Comparison of ENCODE assay signal across 19 mouse cellular contexts in genomic region chr6:48464966-48465679, GRCm38 (mm10). TPM values are rescaled to one million over a fixed set of nuclear protein-coding genes. Genes with fewer than 3 reads are reported as not detected.
DNase-seq lines count a peak whose midpoint lies in the region; ATAC-seq and TF ChIP-seq lines count a peak whose summit lies in the region.
"Had no signal": no experiment of that assay in that cellular context is flagged by ENCODE, and none has a peak within 500 bp of the region (broad histone marks: within the 10 kb centered on the region; RNA-seq: fewer than 3 reads in every experiment).

No protein-coding gene starts in this region.

- TF ChIP-seq CTCF in kidney, adult 2 months (conservative IDR thresholded peaks at IDR 0.05; ENCODE audit: insufficient read depth, insufficient read length, low read depth, low read length): no peak

- peak; percentile 94 for ATAC-seq in intestine, embryonic 15.5 days
- ATAC-seq: forebrain, embryonic 16.5 days; hindbrain, embryonic 16.5 days; Patski had no signal

- H3K27ac ChIP-seq in kidney, adult 2 months (ENCODE audit: insufficient read depth, low read depth, low read length): no peak overlapping the region
- peak overlapping the region; percentile 70 for H3K27ac ChIP-seq in intestine, embryonic 15.5 days
- H3K27ac ChIP-seq: neural tube, embryonic 15.5 days had no signal

- H3K4me3 ChIP-seq in kidney, adult 2 months (ENCODE audit: insufficient read depth, low read depth, low read length): no peak overlapping the region
- no peak overlapping the region for H3K4me3 ChIP-seq in intestine, embryonic 15.5 days (replicated peaks)
- H3K4me3 ChIP-seq: embryonic facial prominence, embryonic 10.5 days; erythroblast, embryonic 14.5 days; neural tube, embryonic 15.5 days had no signal

- WGBS in kidney, adult 2 months: 79% methylated on average over 13 of the region's 13 CpGs
- 66% methylated on average over 13 of the region's 13 CpGs for WGBS in intestine, embryonic 15.5 days

- no peaks in the 10 kb centered on the region for H3K9me3 ChIP-seq in intestine, embryonic 15.5 days
- H3K9me3 ChIP-seq: embryonic facial prominence, embryonic 10.5 days; neural tube, embryonic 15.5 days had no signal

- H3K36me3 ChIP-seq in kidney, adult 2 months (ENCODE audit: control insufficient read depth, insufficient read depth, low read length): no peaks in the 10 kb centered on the region
- no peaks in the 10 kb centered on the region for H3K36me3 ChIP-seq in intestine, embryonic 15.5 days
- H3K36me3 ChIP-seq: embryonic facial prominence, embryonic 10.5 days; neural tube, embryonic 15.5 days had no signal

- intact Hi-C loops in left cerebral cortex, postnatal 36 days (cut with DNase I): no loop called here

- TF ChIP-seq POLR2A in kidney, adult 2 months (IDR thresholded peaks at IDR 0.05; ENCODE audit: low read depth, low read length): no peak

- H3K9ac ChIP-seq in intestine, embryonic 15.5 days: no peak overlapping the region
- H3K9ac ChIP-seq: neural tube, embryonic 15.5 days had no signal

- DNase-seq in kidney, adult 2 months: peak; percentile 54
- no peak for DNase-seq in kidney, postnatal 4 days
- peak; percentile 25 to 60 for DNase-seq in left cerebral cortex, adult 9 months (ENCODE audit: low spot score in 2 of 2)
- DNase-seq in left cerebral cortex, adult 11 months (ENCODE audit: low spot score): no peak
- peak; percentile 37 to 54 for DNase-seq in left cerebral cortex, postnatal 36 days (ENCODE audit: low spot score in 2 of 2)
- DNase-seq in retina, embryonic 14.5 days (ENCODE audit: low spot score): no peak
- DNase-seq in urinary bladder, adult 18-20 months (ENCODE audit: low spot score in 2 of 2): no peak
- DNase-seq: cerebellum, postnatal 36 days; gastrocnemius, postnatal 36 days; lung, postnatal 14 days; thymus, adult 2 months had no signal

- H3K27me3 ChIP-seq in kidney, adult 2 months (replicated peaks; ENCODE audit: control insufficient read depth, insufficient read depth, low read length): no peaks in the 10 kb centered on the region
- H3K27me3 ChIP-seq in intestine, embryonic 15.5 days (replicated peaks): no peaks in the 10 kb centered on the region
- H3K27me3 ChIP-seq: neural tube, embryonic 15.5 days had no signal

- H3K4me2 ChIP-seq in intestine, embryonic 15.5 days (replicated peaks): peak overlapping the region; percentile 7
- H3K4me2 ChIP-seq: heart, embryonic 11.5 days; neural tube, embryonic 15.5 days had no signal

- no peaks in the 10 kb centered on the region for H3K4me1 ChIP-seq in kidney, adult 2 months (ENCODE audit: control insufficient read depth, insufficient read depth, low read length)
- peaks cover 2% of the 10 kb centered on the region; the same call in 1 of the 2 replicates for H3K4me1 ChIP-seq in intestine, embryonic 15.5 days (replicated peaks)
- H3K4me1 ChIP-seq: neural tube, embryonic 15.5 days had no signal

RNA-seq across cellular contexts. Expression of gene Sspo, which starts 17.1 kb away (rescaled TPM):
- 1.5 and 1.9 TPM in 2 replicates for polyA plus RNA-seq in kidney, adult 2 months (2012; rRNA removed)
- polyA plus RNA-seq in intestine, embryonic 15.5 days (2015; fragmentation: Nextera tagmentation; extraction: Ambion mirVana): 0.54 and 1.1 TPM in 2 replicates
- 1 to 10 TPM; 1.0 to 1.2 TPM for total RNA-seq in left cerebral cortex, postnatal 36 days (2021)
- polyA plus RNA-seq: erythroblast, embryonic 14.5 days had no signal

RNA-seq across cellular contexts. Expression of gene Zfp467, which starts 19.5 kb away (rescaled TPM):
- 67.0 and 80.0 TPM in 2 replicates for polyA plus RNA-seq in kidney, adult 2 months (2012; rRNA removed)
- 17.2 and 18.4 TPM in 2 replicates for polyA plus RNA-seq in intestine, embryonic 15.5 days (2015; fragmentation: Nextera tagmentation; extraction: Ambion mirVana)
- 10 to 100 TPM; 24.7 to 28.8 TPM for total RNA-seq in left cerebral cortex, postnatal 36 days (2021)

Comparison
In these comparisons a context has a peak if more than half of its experiments do, and no peak if none do; other contexts are left out.
1. DNase-seq: peak in kidney, adult 2 months (single experiment), left cerebral cortex, adult 9 months (2 of 2) and left cerebral cortex, postnatal 36 days (2 of 2); none in kidney, postnatal 4 days (0 of 2), left cerebral cortex, adult 11 months (single experiment), retina, embryonic 14.5 days (single experiment) and urinary bladder, adult 18-20 months (0 of 2).